Mouse (Mus musculus): ENCODE results near the gene Rdh16. TPM values are rescaled to one million over a fixed set of nuclear protein-coding genes. Genes with fewer than 3 reads are reported as not detected.
"Not testable (repeated sequence)": the region's sequence is repeated elsewhere in the genome, so short reads cannot be mapped to it uniquely, and the experiment has no call there.

Rdh16 gene
- not detected in 2 replicates for polyA plus RNA-seq (2015; fragmentation: Nextera tagmentation; extraction: Ambion mirVana)

GRCm38 (mm10) chr10:127800891-127801290 lies at the start of gene Rdh16:
Gene Rdh16 (plus strand): TSS chr10:127801152.
- no peak for ATAC-seq (ENCODE audit: insufficient read depth, low FRiP score, low read depth)
- no peak within 1 kb of the TSS for H3K9ac ChIP-seq
- 85% methylated on average over 6 of the region's 6 CpGs for WGBS

GRCm38 (mm10) chr10:127751548-127751947 lies 49.4 kb upstream of the Rdh16 start, which contains the start of gene Gpr182:
Gene Gpr182 (minus strand): TSS chr10:127751732.
- ATAC-seq (ENCODE audit: insufficient read depth, low FRiP score, low read depth): no peak
- H3K9ac ChIP-seq: no peak within 1 kb of the TSS
- H3K9me3 ChIP-seq: no peaks in the 10 kb centered on the region
- no peak within 1 kb of the TSS for H3K27ac ChIP-seq
- H3K27me3 ChIP-seq (replicated peaks): no peaks in the 10 kb centered on the region
- 44% methylated on average over 8 of the region's 8 CpGs for WGBS
- peak within 1 kb of the TSS; percentile 38 for H3K4me2 ChIP-seq
- H3K4me1 ChIP-seq: peaks cover 13% of the 10 kb centered on the region
- peaks cover 10% of the 10 kb centered on the region; the same call in 1 of the 2 replicates for H3K36me3 ChIP-seq
- H3K4me3 ChIP-seq (replicated peaks): no peak within 1 kb of the TSS

More at GRCm38 (mm10) chr10:127800891-127801290, at the start of gene Rdh16:
- no peaks in the 10 kb centered on the region for H3K4me1 ChIP-seq
- no peak within 1 kb of the TSS for H3K27ac ChIP-seq
- no peak within 1 kb of the TSS for H3K4me3 ChIP-seq (replicated peaks)
- H3K36me3 ChIP-seq: no peaks in the 10 kb centered on the region
- H3K4me2 ChIP-seq: no peak within 1 kb of the TSS
- H3K9me3 ChIP-seq: no peaks in the 10 kb centered on the region
- no peaks in the 10 kb centered on the region for H3K27me3 ChIP-seq (replicated peaks)

DNA sequence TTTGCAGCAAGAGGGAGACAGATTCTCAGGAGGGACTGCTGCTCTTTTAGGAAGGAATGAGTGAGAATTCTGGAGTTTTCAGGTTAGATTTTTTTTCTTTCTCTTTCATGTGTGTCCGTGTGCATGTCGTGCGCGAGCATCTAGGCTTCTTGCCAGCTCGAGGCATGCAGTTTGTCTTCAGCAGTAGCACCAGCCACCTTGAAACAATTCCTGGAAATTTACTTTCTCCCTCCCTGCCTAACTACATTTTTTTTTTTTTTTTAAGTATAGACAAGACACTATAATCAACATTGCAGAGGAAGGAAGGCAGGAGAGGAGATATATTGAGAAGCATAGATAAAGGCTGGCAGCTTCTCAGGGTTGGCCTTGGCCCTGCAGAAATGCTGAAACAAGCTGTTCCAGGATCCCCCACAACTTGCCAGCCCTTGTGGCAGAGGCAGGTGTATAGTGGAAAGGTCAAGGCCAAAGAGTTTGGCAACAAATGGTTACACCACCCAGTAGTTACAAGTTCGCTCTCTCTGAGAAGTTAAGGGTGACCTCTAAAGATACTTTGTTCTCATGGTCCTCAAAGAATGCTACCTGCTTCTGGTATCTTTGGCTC lies 46.3 kb upstream of the Rdh16 start:
- 62% methylated on average over 6 of the region's 6 CpGs for WGBS
- H3K27ac ChIP-seq: no peak overlapping the region

GRCm38 (mm10) chr10:127755246-127755645 lies 45.7 kb upstream of the Rdh16 start:
- 52% methylated on average over 3 of the region's 3 CpGs for WGBS
- Histone ChIP-seq H3K27ac (no peak overlapping the region), H3K4me1 (0 out of 2 replicates have a peak, but pooled peaks cover 2% of the 10 kb centered on the region), H3K9me3 (no peaks in the 10 kb centered on the region), H3K36me3 (no peaks in the 10 kb centered on the region), H3K4me3 (replicated peaks) (no peak overlapping the region), H3K27me3 (replicated peaks) (no peaks in the 10 kb centered on the region), H3K4me2 (no peak overlapping the region), H3K9ac (no peak overlapping the region)
- ATAC-seq (ENCODE audit: insufficient read depth, low FRiP score, low read depth): no peak

More for the DNA sequence above, 46.3 kb upstream of the Rdh16 start:
- ATAC-seq (ENCODE audit: insufficient read depth, low FRiP score, low read depth): no peak
- H3K4me3 ChIP-seq (replicated peaks): no peak overlapping the region
- H3K4me1 ChIP-seq: peaks cover 5% of the 10 kb centered on the region; the same call in 1 of the 2 replicates
- H3K9ac ChIP-seq: no peak overlapping the region
- no peaks in the 10 kb centered on the region for H3K27me3 ChIP-seq (replicated peaks)
- H3K4me2 ChIP-seq: no peak overlapping the region
- H3K9me3 ChIP-seq: no peaks in the 10 kb centered on the region
- no peaks in the 10 kb centered on the region for H3K36me3 ChIP-seq

GRCm38 (mm10) chr10:127755770-127756468 lies 45.0 kb upstream of the Rdh16 start:
- no peaks in the 10 kb centered on the region for H3K9me3 ChIP-seq
- peak overlapping the region; percentile 21; the same call in 1 of the 2 replicates for H3K4me3 ChIP-seq (replicated peaks)
- ATAC-seq (ENCODE audit: insufficient read depth, low FRiP score, low read depth): no peak
- H3K27me3 ChIP-seq (replicated peaks): no peaks in the 10 kb centered on the region
- peak overlapping the region; percentile 51 for H3K4me2 ChIP-seq
- 26% methylated on average over 17 of the region's 18 CpGs for WGBS
- H3K9ac ChIP-seq: no peak overlapping the region; the same call in 1 of the 2 replicates
- H3K27ac ChIP-seq: 0 out of 2 replicates have a peak overlapping the region, but pooled peaks have one; percentile 1
- H3K4me1 ChIP-seq: no peaks in the 10 kb centered on the region
- no peaks in the 10 kb centered on the region for H3K36me3 ChIP-seq

DNA sequence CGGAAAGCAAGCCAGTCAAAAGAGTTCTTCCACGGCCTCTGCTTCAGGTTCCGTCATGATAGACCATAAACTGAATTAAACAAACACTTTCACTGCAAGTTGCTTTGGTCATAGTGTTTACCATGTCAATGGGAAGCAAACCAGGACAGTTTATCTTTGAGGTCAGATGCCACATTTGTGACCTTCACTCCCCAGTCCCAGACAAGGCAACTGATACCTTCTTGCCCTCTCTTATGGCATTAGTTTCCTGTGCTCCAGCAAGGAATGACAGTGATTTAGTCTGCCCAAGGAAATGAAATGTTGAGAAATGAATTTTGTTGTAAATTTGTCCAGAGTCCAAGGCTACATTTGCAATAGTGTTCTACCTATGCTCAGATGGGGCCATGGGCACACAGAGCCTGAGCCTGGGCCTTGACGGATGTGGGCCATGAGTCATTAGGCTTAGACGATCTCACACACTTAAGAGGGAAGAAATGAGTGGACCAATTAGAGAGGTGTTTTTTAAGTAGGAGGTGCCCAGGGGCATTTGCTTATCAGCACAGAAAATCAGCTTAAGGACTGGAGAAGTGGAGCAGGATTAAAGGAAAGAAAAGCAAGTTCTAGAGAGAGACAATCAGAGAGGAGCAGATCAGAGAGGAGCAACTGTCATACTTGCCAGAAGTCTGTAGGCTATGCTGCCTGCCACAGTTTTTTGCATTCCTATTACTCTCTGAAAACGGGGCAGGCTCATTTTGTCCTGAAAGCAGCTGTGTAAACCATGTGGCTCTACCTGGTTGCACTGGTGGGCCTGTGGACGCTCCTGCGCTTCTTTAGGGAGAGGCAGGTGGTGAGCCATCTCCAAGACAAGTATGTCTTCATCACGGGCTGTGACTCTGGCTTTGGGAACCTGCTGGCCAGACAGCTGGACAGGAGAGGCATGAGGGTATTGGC lies 41.5 kb upstream of the Rdh16 start, which contains the start of the genes Rdh1 and Rdh16f1:
Gene Rdh1 (plus strand): TSS at position 541 of the 930 bp plus-strand sequence.
Gene Rdh16f1 (plus strand): TSS at position 607 of the 930 bp plus-strand sequence.
- 57% methylated on average over 9 of the region's 9 CpGs for WGBS
- Histone ChIP-seq H3K36me3 (no peaks in the 10 kb centered on the region), H3K27ac (no peak within 1 kb of the TSS), H3K27me3 (replicated peaks) (no peaks in the 10 kb centered on the region), H3K9me3 (no peaks in the 10 kb centered on the region), H3K4me1 (0 out of 2 replicates have a peak, but pooled peaks cover 6% of the 10 kb centered on the region), H3K9ac (no peak within 1 kb of the TSS), H3K4me2 (no peak within 1 kb of the TSS), H3K4me3 (replicated peaks) (no peak within 1 kb of the TSS)
- ATAC-seq (ENCODE audit: insufficient read depth, low FRiP score, low read depth): no peak

DNA sequence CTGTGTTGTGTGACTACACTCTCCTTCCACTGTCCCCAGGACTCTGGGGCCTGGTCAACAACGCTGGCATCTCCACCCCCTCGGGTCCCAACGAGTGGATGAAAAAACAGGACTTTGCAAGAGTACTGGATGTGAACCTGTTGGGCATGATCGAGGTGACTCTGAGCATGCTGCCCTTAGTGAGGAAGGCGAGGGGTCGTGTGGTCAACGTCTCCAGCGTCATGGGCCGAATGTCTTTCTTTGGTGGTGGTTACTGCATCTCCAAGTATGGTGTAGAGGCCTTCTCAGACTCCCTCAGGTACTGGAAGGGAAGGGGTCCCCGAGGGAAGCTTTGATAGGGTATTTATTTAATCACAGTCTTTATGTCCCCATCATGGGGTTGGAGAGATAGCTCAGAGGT lies 38.0 kb upstream of the Rdh16 start:
- not testable (repeated sequence) for H3K9me3 ChIP-seq; H3K27me3 ChIP-seq (replicated peaks); H3K4me2 ChIP-seq; H3K4me1 ChIP-seq; H3K36me3 ChIP-seq; ATAC-seq (ENCODE audit: insufficient read depth, low FRiP score, low read depth); H3K4me3 ChIP-seq (replicated peaks); H3K27ac ChIP-seq; H3K9ac ChIP-seq
- WGBS: 89% methylated on average over 10 of the region's 10 CpGs

DNA sequence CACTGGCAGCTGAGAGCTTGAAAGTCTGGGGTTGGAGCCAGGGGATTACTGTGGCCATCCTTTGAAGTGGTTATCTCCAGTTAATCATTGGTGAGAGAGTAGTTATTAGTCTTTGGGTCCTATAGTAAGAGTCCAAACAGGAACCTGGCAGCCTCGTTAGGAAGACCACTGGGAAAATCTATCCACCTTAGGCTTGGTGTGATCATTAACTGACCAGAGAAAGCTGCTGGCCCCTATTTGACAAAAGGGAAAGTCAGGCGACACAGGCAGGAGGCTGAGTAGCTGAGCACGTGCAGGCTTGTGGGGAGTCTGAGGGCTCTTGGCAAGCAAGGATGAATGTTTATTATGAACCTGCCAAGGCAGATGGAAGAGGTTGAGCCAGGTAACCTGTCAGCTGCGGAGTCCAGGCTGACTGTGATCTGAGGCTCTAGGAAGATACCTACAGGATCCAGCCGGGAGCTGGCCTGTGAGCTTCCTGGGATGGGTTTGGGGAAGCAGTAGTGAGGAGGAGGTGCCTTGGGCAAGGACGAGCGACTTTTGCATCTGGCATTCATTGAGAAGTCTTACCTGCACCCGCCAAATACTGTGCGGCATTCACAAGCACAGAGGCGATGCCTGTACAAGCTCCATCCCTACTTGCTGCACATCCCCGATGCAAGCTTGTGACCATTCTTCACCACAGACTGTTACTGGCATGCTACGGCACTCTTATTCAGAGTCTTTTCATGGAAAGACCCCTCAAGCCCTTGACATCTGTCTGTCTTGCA lies 36.9 kb upstream of the Rdh16 start:
- Histone ChIP-seq H3K9me3 (no peaks in the 10 kb centered on the region), H3K9ac (no peak overlapping the region), H3K4me1 (0 out of 2 replicates have a peak, but pooled peaks cover 6% of the 10 kb centered on the region), H3K36me3 (no peaks in the 10 kb centered on the region), H3K27me3 (replicated peaks) (no peaks in the 10 kb centered on the region), H3K4me2 (no peak overlapping the region), H3K4me3 (replicated peaks) (no peak overlapping the region), H3K27ac (no peak overlapping the region)
- ATAC-seq (ENCODE audit: insufficient read depth, low FRiP score, low read depth): peak; percentile 60; the same call in 1 of the 2 replicates
- 45% methylated on average over 12 of the region's 12 CpGs for WGBS

DNA sequence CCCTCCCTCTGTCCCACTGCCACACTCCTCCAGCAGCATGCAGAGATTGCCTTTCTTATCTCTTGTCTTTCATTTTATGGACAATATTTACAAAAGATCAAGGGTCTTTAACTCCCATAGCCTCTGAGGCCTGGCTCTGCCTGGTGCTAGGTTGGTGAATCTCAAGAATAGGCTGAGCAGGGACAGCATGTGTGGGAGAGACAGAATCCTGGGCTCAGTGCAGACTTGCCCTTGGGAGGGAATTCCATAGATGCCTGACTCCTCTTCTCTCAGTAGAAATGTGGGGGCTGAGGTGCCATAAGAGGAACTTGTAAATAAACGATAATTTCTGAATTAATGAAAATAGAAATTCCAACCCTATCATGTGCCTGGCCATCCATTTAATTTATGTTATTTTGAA lies 34.4 kb upstream of the Rdh16 start:
- WGBS: 78% methylated on average over 1 of the region's 1 CpGs
- H3K9me3 ChIP-seq: no peaks in the 10 kb centered on the region
- ATAC-seq (ENCODE audit: insufficient read depth, low FRiP score, low read depth): no peak

GRCm38 (mm10) chr10:127776011-127776410 lies 24.9 kb upstream of the Rdh16 start, which contains the start of gene Rdh9:
Gene Rdh9 (plus strand): TSS chr10:127776386.
- no peak within 1 kb of the TSS for H3K4me2 ChIP-seq
- no peak within 1 kb of the TSS for H3K27ac ChIP-seq

More for the DNA sequence above, 34.4 kb upstream of the Rdh16 start:
- no peak overlapping the region for H3K4me2 ChIP-seq
- H3K4me1 ChIP-seq: 0 out of 2 replicates have a peak, but pooled peaks cover 6% of the 10 kb centered on the region
- no peak overlapping the region for H3K4me3 ChIP-seq (replicated peaks)
- H3K9ac ChIP-seq: no peak overlapping the region
- H3K36me3 ChIP-seq: no peaks in the 10 kb centered on the region
- no peak overlapping the region for H3K27ac ChIP-seq
- no peaks in the 10 kb centered on the region for H3K27me3 ChIP-seq (replicated peaks)

DNA sequence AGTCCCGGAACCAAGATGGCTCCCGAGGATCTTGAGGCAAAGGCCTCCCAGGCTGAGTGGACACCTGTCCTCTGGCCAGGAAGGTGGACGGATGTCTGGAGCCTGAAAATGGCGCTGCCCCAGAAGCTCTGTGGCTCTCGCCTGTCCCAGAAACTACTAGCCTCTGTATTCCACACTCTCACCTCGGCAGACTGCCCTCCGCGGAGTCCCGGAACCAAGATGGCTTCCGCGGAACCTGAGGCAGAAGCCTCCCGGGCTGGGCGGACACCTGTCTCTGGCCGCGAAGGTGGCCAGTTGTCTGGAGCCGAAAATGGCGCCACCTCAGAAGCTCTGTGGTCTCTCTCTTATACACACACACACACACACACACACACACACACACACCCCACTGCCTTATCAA lies 18.6 kb upstream of the Rdh16 start:
- not testable (repeated sequence) for H3K4me3 ChIP-seq (replicated peaks); H3K4me2 ChIP-seq; H3K9ac ChIP-seq; ATAC-seq (ENCODE audit: insufficient read depth, low FRiP score, low read depth); H3K27me3 ChIP-seq (replicated peaks); H3K27ac ChIP-seq; H3K4me1 ChIP-seq; H3K36me3 ChIP-seq; H3K9me3 ChIP-seq
- 94% methylated on average over 17 of the region's 17 CpGs for WGBS

More at GRCm38 (mm10) chr10:127776011-127776410, 24.9 kb upstream of the Rdh16 start, which contains the start of gene Rdh9:
- Histone ChIP-seq H3K9me3 (no peaks in the 10 kb centered on the region), H3K36me3 (no peaks in the 10 kb centered on the region), H3K27me3 (replicated peaks) (no peaks in the 10 kb centered on the region), H3K4me1 (no peaks in the 10 kb centered on the region), H3K4me3 (replicated peaks) (no peak within 1 kb of the TSS), H3K9ac (no peak within 1 kb of the TSS)
- ATAC-seq (ENCODE audit: insufficient read depth, low FRiP score, low read depth): no peak
- 75% methylated on average over 2 of the region's 2 CpGs for WGBS
